Mouse (Mus musculus): ENCODE data around the gene B4galnt4. TPM values are rescaled to one million over a fixed set of nuclear protein-coding genes. Genes with fewer than 3 reads are reported as not detected.
"Not testable (repeated sequence)": the region's sequence is repeated elsewhere in the genome, so short reads cannot be mapped to it uniquely, and the experiment has no call there.

B4galnt4 gene
- polyA plus RNA-seq, 1 experiment from 2014 or later, result 12.1 TPM

DNA sequence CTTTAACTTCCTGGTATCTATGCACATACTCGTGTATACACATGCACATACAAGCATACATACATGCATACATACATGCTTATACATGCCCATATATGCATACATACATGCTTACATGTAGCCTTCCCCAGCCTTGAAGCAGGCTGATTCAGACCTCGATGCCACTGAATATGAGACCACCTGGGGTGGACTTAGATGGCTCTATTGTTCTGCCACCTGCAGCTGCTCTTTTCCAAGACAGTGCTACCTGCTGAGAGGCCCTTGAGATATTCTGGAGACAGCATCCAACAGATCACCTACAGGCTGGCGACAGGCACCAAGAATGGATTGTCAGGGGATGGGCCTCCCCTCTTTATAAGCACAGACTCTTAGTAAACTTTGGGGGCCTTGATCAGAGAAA lies 30.5 kb upstream of the B4galnt4 start:
- no peak overlapping the region for H3K4me3 ChIP-seq
- no peaks in the 10 kb centered on the region for H3K9me3 ChIP-seq
- ATAC-seq (ENCODE audit: insufficient number of reproducible peaks, low FRiP score, low TSS enrichment, low read depth), result no peak
- H3K9ac ChIP-seq, result no peak overlapping the region
- no peaks in the 10 kb centered on the region for H3K36me3 ChIP-seq
- no peak overlapping the region for H3K27ac ChIP-seq
- H3K4me1 ChIP-seq, result no peaks in the 10 kb centered on the region
- no peak overlapping the region for H3K4me2 ChIP-seq
- H3K27me3 ChIP-seq, result no peaks in the 10 kb centered on the region
- WGBS, result 58% methylated on average over 3 of the region's 3 CpGs

DNA sequence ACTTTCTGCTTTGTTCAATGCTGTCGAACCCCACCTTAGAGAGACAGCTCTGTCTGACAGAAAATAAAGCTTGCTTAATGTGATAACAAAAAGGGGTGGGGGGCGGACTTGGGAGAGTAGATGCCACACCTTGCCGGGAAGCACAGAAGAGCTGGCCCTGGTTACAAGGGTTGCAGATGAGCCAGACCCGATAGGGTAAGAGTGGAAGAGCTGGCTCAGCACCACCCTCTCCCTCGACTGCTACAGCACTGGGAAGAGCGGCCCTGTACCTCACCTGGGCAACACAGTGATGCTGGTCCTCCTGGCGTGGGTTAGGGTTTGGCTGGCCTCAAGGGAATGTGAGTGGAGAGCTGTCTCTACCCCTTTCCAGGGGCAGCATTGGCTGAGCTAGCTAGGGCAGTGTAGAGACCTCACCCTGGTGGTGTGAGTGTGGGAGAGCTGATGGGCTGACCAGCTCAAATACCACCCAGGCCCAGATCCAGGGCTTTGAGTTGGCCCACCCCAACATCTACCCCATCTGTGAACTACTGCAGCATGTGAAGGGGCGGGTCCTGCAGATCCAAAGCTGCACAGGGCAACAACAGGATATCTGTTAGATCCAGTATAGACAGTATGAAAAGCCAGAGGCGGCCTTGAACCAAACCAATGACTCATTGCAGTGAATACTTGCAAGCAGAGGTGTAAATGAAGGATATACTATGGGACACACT lies 28.3 kb upstream of the B4galnt4 start:
- no peaks in the 10 kb centered on the region for H3K27me3 ChIP-seq
- H3K9me3 ChIP-seq, result no peaks in the 10 kb centered on the region
- 72% methylated on average over 9 of the region's 9 CpGs for WGBS
- no peak for ATAC-seq (ENCODE audit: insufficient number of reproducible peaks, low FRiP score, low TSS enrichment, low read depth)
- no peak overlapping the region for H3K9ac ChIP-seq
- no peak overlapping the region for H3K4me2 ChIP-seq
- no peak overlapping the region for H3K4me3 ChIP-seq
- no peak overlapping the region for H3K27ac ChIP-seq
- H3K4me1 ChIP-seq, result no peaks in the 10 kb centered on the region
- H3K36me3 ChIP-seq, result no peaks in the 10 kb centered on the region

DNA sequence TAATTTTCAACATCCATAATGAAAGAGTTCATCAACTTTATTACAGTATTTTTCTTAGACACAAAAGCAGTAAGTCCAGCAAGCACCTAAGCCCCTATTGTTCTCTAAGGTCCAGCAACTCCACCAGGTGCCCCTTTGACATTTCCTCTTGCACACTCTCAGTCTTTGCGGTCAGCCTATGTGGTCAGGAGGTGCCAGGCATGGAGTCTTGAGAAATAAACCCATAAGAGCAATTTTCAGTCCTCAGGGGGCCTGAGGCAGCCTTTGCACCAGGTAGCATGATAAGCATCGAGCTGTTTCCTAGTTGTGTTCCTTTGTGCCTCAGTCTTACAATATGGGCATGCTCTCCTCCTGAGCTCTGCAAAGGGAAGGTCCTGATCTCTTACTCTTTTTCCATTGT lies 24.3 kb upstream of the B4galnt4 start:
- 70% methylated on average over 1 of the region's 2 CpGs for WGBS
- H3K4me2 ChIP-seq; H3K9ac ChIP-seq; H3K9me3 ChIP-seq; H3K27me3 ChIP-seq; H3K27ac ChIP-seq; H3K36me3 ChIP-seq; ATAC-seq (ENCODE audit: insufficient number of reproducible peaks, low FRiP score, low TSS enrichment, low read depth); H3K4me1 ChIP-seq; H3K4me3 ChIP-seq: not testable (repeated sequence)

DNA sequence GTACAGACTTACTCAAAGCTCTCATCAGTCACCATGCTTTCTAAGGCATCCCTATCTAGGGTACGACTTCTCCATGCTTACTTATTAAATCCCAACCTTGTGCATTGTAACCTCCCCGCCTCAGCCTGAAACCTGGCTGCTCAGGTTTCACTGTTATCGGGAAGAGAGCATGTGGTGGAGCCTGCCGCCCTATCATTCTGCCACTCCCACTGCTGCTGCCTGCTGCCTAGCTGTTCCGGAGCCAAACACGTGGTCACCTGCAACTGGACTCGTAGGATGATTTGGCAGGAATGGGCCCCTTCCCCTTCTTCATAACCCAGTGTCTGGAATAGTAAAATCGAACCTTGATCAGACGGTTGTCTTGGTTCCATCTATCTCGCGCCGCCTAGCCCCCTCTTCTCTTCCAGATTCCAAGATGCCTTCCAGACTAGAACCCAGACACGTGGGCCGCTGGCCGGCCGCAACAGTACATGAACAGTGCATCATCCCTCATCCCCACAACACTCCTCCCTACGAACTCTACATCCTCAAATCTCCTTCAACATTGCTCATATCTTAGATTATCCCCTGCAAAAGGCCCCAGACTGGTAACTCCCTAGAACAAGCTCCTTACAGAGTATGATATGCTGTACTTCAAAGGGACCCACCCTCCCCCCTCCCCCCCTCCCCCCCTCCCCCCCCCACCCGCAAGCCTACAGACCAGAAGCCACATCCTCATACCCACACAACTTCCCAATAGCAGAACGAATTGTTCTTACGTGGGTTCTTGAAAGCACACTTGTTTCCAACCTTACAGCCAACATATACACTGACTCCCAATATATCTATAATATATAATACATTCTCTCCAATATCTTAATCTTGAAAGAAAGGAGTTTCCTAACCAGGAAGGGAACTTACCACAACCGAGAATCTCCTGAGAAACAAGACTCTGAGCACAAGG lies 22.5 kb upstream of the B4galnt4 start:
- no peak for ATAC-seq (ENCODE audit: insufficient number of reproducible peaks, low FRiP score, low TSS enrichment, low read depth)
- WGBS, result 67% methylated on average over 20 of the region's 21 CpGs
- peaks cover 20% of the 10 kb centered on the region for H3K4me1 ChIP-seq
- no peak overlapping the region for H3K4me3 ChIP-seq
- no peak overlapping the region for H3K27ac ChIP-seq
- H3K36me3 ChIP-seq, result no peaks in the 10 kb centered on the region
- H3K27me3 ChIP-seq, result no peaks in the 10 kb centered on the region
- H3K4me2 ChIP-seq, result no peak overlapping the region
- H3K9me3 ChIP-seq, result no peaks in the 10 kb centered on the region
- H3K9ac ChIP-seq, result no peak overlapping the region

DNA sequence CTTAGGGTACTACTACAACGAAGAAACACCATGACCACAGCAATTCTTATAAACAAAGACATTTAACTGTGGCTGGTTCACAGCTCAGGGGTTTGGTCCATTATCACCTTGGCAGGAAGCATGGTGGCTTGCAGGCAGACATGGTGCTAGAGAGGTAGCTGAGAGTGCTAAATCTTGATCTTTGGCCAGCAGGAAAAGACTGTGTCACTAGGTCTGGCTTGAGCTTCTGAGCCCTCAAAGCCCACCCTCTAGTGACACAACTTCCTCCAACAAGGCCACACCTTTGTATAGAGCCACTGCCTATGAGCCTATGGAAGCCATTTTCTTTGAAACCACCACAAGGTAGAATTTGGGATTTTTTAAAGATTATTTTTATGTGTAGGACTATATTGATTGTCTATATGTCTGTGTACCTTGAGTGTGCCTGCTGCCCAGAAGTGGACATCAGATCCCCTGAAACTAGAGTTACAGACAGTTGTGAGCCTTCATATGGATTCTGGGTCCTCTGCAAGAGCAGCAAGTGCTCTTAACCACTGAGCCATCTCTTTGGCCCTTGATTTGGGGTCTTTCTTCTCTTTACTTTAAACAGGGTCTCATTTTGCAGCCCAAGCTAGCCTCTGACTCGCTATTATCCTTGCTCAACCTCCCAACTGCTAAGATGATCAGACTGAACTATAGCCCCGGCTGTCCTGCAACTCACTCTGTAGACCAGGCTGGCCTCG lies 21.4 kb upstream of the B4galnt4 start:
- no peak for ATAC-seq (ENCODE audit: insufficient number of reproducible peaks, low FRiP score, low TSS enrichment, low read depth)
- H3K36me3 ChIP-seq, result no peaks in the 10 kb centered on the region
- no peaks in the 10 kb centered on the region for H3K27me3 ChIP-seq
- WGBS, result 92% methylated on average over 4 of the region's 4 CpGs
- H3K27ac ChIP-seq, result no peak overlapping the region
- H3K4me3 ChIP-seq, result no peak overlapping the region
- no peak overlapping the region for H3K4me2 ChIP-seq
- H3K9me3 ChIP-seq, result no peaks in the 10 kb centered on the region
- peaks cover 20% of the 10 kb centered on the region for H3K4me1 ChIP-seq
- no peak overlapping the region for H3K9ac ChIP-seq

DNA sequence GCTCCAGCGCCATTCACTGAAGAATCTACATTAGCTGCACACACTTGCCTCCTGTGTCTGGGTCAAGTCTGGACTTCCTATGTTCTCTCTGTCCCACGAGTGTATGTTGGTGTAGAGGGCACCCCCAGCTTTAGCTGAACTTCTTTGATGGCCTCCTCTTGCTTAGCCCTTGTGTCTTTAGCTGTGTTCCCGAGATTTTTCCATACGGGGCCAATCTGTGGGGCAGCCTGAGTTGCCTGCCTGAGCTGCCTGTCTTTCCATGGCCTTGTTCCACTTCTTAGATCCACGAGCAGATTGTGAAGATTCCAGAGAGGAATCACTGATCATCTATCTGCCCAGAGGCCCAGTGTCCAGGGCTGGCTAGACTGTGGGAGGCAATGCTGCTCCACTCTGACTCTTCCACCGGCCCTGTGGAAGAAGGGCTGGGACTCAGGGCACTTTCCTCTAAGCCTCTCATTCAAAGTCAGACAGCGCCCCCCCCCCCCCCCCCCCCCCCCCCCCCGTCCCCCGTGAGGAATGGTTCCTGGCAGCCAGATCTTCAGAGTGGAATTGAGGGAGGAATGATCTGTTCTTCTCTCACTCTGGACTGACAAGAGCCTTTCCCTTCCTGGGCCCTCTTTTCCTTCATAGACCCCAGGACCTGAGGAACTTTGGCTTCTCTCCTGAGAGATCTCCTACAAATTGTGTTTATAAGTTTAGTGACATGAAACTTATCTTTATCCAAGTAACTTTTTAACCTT lies 19.9 kb upstream of the B4galnt4 start:
- Histone ChIP-seq H3K27me3 (no peaks in the 10 kb centered on the region), H3K9ac (no peak overlapping the region), H3K4me1 (peaks cover 20% of the 10 kb centered on the region), H3K4me3 (no peak overlapping the region), H3K9me3 (no peaks in the 10 kb centered on the region), H3K27ac (peak overlapping the region; percentile 88), H3K4me2 (0 out of 2 replicates have a peak overlapping the region, but pooled peaks have one; percentile 17), H3K36me3 (no peaks in the 10 kb centered on the region)
- ATAC-seq (ENCODE audit: insufficient number of reproducible peaks, low FRiP score, low TSS enrichment, low read depth), result no peak
- WGBS, result 22% methylated on average over 6 of the region's 9 CpGs

DNA sequence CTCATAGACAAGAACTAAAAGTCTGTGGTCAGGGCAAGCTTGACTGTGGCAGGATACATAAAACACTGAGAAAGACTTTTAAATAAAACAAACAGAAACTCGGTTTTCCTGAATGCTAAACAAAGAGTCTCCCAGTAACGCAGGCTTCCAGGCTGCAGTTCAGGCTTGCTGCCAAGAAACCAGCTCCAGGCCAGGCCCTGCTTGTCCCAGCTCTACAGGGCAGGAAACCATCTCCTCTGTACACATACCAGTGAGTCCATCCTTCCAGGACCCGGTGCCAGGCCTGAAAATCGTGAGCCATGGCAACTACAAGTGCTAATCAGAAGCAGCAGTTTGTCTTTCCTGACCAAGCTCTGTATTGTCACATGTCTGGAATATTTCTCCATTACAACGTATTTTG lies 19.2 kb upstream of the B4galnt4 start:
- Histone ChIP-seq H3K4me2 (no peak overlapping the region), H3K4me1 (peaks cover 22% of the 10 kb centered on the region), H3K27me3 (no peaks in the 10 kb centered on the region), H3K4me3 (no peak overlapping the region), H3K27ac (peak overlapping the region; percentile 88), H3K36me3 (no peaks in the 10 kb centered on the region), H3K9ac (no peak overlapping the region), H3K9me3 (no peaks in the 10 kb centered on the region)
- WGBS, result 8% methylated on average over 5 of the region's 5 CpGs
- peak; percentile 78; the same call in 1 of the 2 replicates for ATAC-seq (ENCODE audit: insufficient number of reproducible peaks, low FRiP score, low TSS enrichment, low read depth)

DNA sequence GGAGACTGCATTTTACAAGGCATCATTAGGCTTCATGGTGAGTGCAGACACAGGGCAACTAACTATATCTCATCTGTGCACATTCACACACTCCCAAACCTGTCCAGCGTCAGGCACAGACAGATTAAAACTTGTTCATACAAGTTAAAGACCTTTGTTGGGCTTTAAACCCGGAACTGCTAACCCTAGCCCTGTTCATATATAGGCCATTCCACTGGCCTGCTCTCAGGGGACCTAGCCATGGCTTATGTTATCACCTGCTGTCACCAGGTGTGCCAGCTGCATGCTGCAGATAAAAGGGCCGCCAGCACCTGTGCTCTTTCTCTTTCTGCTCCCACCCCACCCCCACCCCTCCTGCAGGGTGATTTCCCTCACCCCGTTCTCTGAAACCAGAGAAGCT lies 18.4 kb upstream of the B4galnt4 start:
- Histone ChIP-seq H3K4me1 (peaks cover 31% of the 10 kb centered on the region), H3K27ac (peak overlapping the region; percentile 54), H3K4me2 (no peak overlapping the region), H3K9me3 (no peaks in the 10 kb centered on the region), H3K36me3 (no peaks in the 10 kb centered on the region), H3K27me3 (no peaks in the 10 kb centered on the region), H3K9ac (no peak overlapping the region), H3K4me3 (no peak overlapping the region)
- no peak for ATAC-seq (ENCODE audit: insufficient number of reproducible peaks, low FRiP score, low TSS enrichment, low read depth)
- WGBS, result 22% methylated on average over 4 of the region's 4 CpGs

DNA sequence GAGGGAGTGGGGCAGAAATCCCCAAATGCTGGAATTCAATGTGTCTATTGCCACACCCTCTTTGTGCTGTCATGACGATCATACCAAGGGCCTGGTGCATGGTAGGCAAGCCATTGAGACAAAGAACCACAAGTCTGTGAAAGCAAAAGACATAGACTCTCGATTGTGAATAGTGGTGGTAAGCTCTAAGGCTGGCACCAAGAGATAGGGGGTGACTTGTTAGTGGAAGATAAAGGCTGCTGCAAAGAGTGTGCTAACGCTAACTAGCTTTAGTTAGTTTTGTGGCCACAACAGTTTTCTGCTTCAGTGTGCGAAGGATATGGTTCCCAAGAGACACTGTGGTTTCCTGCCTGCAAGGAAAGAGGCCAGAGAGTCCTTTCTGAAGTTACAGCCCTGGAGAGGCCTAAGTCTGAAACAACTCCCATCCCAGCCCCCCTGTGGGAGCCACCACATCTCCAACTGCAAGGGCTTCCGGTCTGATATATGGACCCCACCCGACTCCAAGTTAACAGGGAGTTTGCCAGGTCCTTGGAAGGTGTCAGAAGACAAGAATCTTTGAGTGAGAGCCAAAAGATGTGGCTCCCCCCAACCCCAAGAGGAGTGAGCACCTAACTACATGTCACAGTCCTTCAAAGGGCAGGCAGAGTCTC lies 13.8 kb upstream of the B4galnt4 start:
- peak overlapping the region; percentile 5; the same call in 1 of the 2 replicates for H3K4me3 ChIP-seq
- no peaks in the 10 kb centered on the region for H3K27me3 ChIP-seq
- H3K4me2 ChIP-seq, result peak overlapping the region; percentile 66
- 49% methylated on average over 6 of the region's 6 CpGs for WGBS
- no peak overlapping the region for H3K9ac ChIP-seq
- no peaks in the 10 kb centered on the region for H3K36me3 ChIP-seq
- ATAC-seq (ENCODE audit: insufficient number of reproducible peaks, low FRiP score, low TSS enrichment, low read depth), result no peak
- H3K27ac ChIP-seq, result peak overlapping the region; percentile 91
- H3K9me3 ChIP-seq, result no peaks in the 10 kb centered on the region
- H3K4me1 ChIP-seq, result peaks cover 23% of the 10 kb centered on the region

DNA sequence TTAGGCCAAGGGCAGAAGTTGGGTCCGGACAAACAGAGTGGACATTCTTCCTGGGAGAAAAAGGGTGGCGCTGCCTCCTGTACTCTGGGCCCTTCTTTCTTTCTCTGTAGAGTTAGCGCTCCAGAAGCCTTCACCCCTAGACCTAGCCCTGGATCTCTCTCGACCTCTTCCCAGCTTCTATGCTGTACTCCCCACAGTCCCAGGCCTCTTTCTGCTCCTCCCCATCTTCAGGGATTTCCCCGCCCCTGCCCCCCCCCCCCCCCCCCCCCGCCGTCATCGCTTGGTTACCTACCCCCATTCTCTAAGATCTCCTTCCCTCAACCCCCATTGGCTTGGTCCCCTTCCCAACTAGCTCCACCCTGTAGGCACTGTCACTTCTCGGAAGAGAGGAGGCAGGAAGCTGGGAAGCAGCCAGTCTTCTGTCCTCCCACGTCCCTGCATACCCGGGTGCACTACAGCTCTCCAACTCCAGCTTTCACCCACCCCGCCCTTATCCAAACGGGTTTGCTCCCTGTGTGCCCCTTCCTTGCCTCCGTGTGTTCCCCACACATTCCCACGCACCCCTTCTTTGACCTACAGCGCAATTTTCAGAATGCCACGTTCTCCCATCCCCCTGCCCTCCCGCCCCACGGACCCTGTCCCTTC lies 13.2 kb upstream of the B4galnt4 start:
- Histone ChIP-seq H3K27me3 (no peaks in the 10 kb centered on the region), H3K4me3 (peak overlapping the region; percentile 34), H3K27ac (peak overlapping the region; percentile 94), H3K9ac (no peak overlapping the region), H3K4me1 (peaks cover 19% of the 10 kb centered on the region), H3K36me3 (no peaks in the 10 kb centered on the region), H3K4me2 (peak overlapping the region; percentile 66), H3K9me3 (no peaks in the 10 kb centered on the region)
- 7% methylated on average over 15 of the region's 19 CpGs for WGBS
- ATAC-seq (ENCODE audit: insufficient number of reproducible peaks, low FRiP score, low TSS enrichment, low read depth), result peak; percentile 86

Measured in limb, embryonic 15.5 days (tissue).